Mouse (Mus musculus): Measurements from ENCODE around the gene Kcne2.

The Kcne2 gene

GRCm38 (mm10) chr16:92292101-92292500 is at the start of gene Kcne2:
Gene Kcne2 (plus strand): TSS chr16:92292389.
- no peak for DNase-seq

GRCm38 (mm10) chr16:92245909-92246308 is 46.3 kb upstream of the Kcne2 start:
- DNase-seq: no peak

GRCm38 (mm10) chr16:92246974-92247373 is 45.2 kb upstream of the Kcne2 start:
- DNase-seq: no peak

GRCm38 (mm10) chr16:92247700-92248099 is 44.5 kb upstream of the Kcne2 start:
- DNase-seq: no peak

GRCm38 (mm10) chr16:92249681-92250080 is 42.5 kb upstream of the Kcne2 start:
- no peak for DNase-seq

- no peak for DNase-seq
These were observed 41.7 kb upstream of the Kcne2 start for GRCm38 (mm10) chr16:92250452-92250851.

- DNase-seq: no peak
These were observed 37.9 kb upstream of the Kcne2 start for GRCm38 (mm10) chr16:92254316-92254715.

- DNase-seq: no peak
These were observed 24.3 kb upstream of the Kcne2 start for GRCm38 (mm10) chr16:92267861-92268260.

GRCm38 (mm10) chr16:92274516-92274915 is 17.7 kb upstream of the Kcne2 start:
- no peak for DNase-seq

GRCm38 (mm10) chr16:92275526-92275925 is 16.7 kb upstream of the Kcne2 start:
- DNase-seq: no peak

GRCm38 (mm10) chr16:92282671-92283070 is 9.5 kb upstream of the Kcne2 start:
- no peak for DNase-seq

- DNase-seq: no peak
These were observed 7.1 kb upstream of the Kcne2 start for GRCm38 (mm10) chr16:92285068-92285467.

- DNase-seq: peak; percentile 89
These were observed 5.6 kb upstream of the Kcne2 start for GRCm38 (mm10) chr16:92286609-92287008.

- no peak for DNase-seq
These were observed 3.4 kb upstream of the Kcne2 start for GRCm38 (mm10) chr16:92288778-92289177.

- DNase-seq: no peak
These were observed 2.1 kb upstream of the Kcne2 start for GRCm38 (mm10) chr16:92290045-92290444.

GRCm38 (mm10) chr16:92294267-92294970 is 2.2 kb downstream of the Kcne2 start:
- no peak for DNase-seq

GRCm38 (mm10) chr16:92295328-92295727 is 3.1 kb downstream of the Kcne2 start:
- no peak for DNase-seq

GRCm38 (mm10) chr16:92300649-92301411 is 8.6 kb downstream of the Kcne2 start, which contains the start of gene Smim11:
Gene Smim11 (plus strand): TSS chr16:92301286.
- peak; percentile 95 for DNase-seq

- DNase-seq: no peak
These were observed 9.2 kb downstream of the Kcne2 start for GRCm38 (mm10) chr16:92301412-92301806.

GRCm38 (mm10) chr16:92301989-92302388 is 9.8 kb downstream of the Kcne2 start:
- no peak for DNase-seq

GRCm38 (mm10) chr16:92302506-92302905 is 10.3 kb downstream of the Kcne2 start:
- peak; percentile 30 for DNase-seq

GRCm38 (mm10) chr16:92305519-92305918 is 13.3 kb downstream of the Kcne2 start:
- peak; percentile 68 for DNase-seq

- DNase-seq: no peak
These were observed 15.8 kb downstream of the Kcne2 start for GRCm38 (mm10) chr16:92307947-92308346.

- no peak for DNase-seq
These were observed 16.9 kb downstream of the Kcne2 start for GRCm38 (mm10) chr16:92309126-92309525.

Measured in thymus, postnatal 4 days (tissue).